Mouse (Mus musculus) MEL (cell line): ENCODE measurements at regions not wholly inside any gene's neighbourhood (a gene's known extent, or its start where the extent isn't known, plus 50 kb on each side); places are given as distances from the start of the nearest gene placed in this dataset.

Experiments used
- CTCF ChIP-seq, 3 experiments: IDR thresholded peaks in 2 of 3; conservative IDR thresholded peaks in 1 of 3; 2 replicates each; pipeline ENCODE4 v1.5.1; 2011 to 2012; ENCODE audit warnings: low read length in 3 of 3, low read depth in 2 of 3, mild to moderate bottlenecking in 2 of 3, improper control_type of control experiment in 1 of 3, inconsistent platforms in 1 of 3, mixed read lengths in 1 of 3, moderate library complexity in 1 of 3; ENCODE audit not compliant: control insufficient read depth in 1 of 3, insufficient read depth in 1 of 3, poor library complexity in 1 of 3, severe bottlenecking in 1 of 3
- GABPA ChIP-seq: IDR thresholded peaks from 2 replicates; pipeline ENCODE4 v1.6.1; 2012; ENCODE audit warnings: low read depth, mild to moderate bottlenecking, inconsistent platforms, low read length, improper control_type of control experiment, moderate library complexity
- GATA1 ChIP-seq: IDR thresholded peaks from 2 replicates; pipeline ENCODE4 v1.6.1; 2011; ENCODE audit warnings: low read depth, low read length, improper control_type of control experiment
- MXI1 ChIP-seq: IDR thresholded peaks from 2 replicates; pipeline ENCODE4 v1.6.1; 2011; ENCODE audit warnings: mild to moderate bottlenecking, low read depth, low read length, improper control_type of control experiment
- TAL1 ChIP-seq: IDR thresholded peaks from 2 replicates; pipeline ENCODE4 v1.6.1; 2012; ENCODE audit warnings: mild to moderate bottlenecking, inconsistent platforms, low read length, moderate library complexity, mixed read lengths
- USF1 ChIP-seq: IDR thresholded peaks from 2 replicates; pipeline ENCODE4 v1.6.1; 2014; ENCODE audit warnings: low read depth, mild to moderate bottlenecking, inconsistent platforms, low read length, improper control_type of control experiment, moderate library complexity

DNA sequence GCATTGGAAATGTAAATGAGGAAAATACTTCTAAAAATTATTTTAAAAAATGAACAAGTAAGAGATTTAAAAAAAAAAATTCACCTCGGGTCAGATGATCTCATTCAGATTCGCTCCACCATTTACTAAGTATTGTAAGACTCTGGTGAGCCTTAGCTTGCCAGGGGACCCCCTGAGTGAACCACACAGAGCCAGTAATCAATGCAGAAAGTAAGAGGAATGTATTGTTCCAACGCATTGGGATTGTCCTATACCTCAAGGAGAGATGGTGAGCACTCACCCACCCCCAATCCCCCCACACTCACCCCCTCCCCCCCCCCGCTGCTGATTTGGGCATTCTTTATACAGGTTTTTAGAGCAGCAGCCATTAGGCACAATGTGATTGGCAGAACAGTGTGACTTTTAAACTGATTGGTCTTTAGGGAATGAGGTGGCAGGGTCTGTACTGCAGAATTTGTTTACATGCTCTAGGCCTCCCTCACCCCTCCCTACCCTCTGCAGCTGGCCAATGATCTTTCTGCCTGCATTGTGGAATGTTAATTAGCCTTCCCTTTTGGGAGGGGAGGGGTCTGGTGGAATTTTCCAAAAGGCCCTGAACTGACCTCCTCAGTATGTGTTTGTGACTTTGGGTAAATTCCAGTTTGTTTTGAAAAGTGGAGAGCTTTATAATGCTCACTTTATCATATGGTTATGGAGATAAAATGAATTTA, 1043.4 kb downstream of the Cdh8 start:
- no peak for TF ChIP-seq GATA1
- TF ChIP-seq MXI1, result no peak
- TF ChIP-seq GABPA, result no peak
- no peak for TF ChIP-seq CTCF (IDR thresholded peaks at IDR 0.05 in 2 of 3, conservative IDR thresholded peaks at IDR 0.05 in 1 of 3; ENCODE audit: control insufficient read depth in 1 of 3, insufficient read depth in 1 of 3, low read depth in 2 of 3, low read length in 3 of 3, poor library complexity in 1 of 3, severe bottlenecking in 1 of 3)
- TF ChIP-seq TAL1, result no peak
- no peak for TF ChIP-seq USF1
